Mouse (Mus musculus): ENCODE data around the gene Scarb1. TPM values are rescaled to one million over a fixed set of nuclear protein-coding genes. Genes with fewer than 3 reads are reported as not detected.

The Scarb1 gene
- total RNA-seq, 2 experiments from 2014 or later, result 11.8 to 16.9 TPM

DNA sequence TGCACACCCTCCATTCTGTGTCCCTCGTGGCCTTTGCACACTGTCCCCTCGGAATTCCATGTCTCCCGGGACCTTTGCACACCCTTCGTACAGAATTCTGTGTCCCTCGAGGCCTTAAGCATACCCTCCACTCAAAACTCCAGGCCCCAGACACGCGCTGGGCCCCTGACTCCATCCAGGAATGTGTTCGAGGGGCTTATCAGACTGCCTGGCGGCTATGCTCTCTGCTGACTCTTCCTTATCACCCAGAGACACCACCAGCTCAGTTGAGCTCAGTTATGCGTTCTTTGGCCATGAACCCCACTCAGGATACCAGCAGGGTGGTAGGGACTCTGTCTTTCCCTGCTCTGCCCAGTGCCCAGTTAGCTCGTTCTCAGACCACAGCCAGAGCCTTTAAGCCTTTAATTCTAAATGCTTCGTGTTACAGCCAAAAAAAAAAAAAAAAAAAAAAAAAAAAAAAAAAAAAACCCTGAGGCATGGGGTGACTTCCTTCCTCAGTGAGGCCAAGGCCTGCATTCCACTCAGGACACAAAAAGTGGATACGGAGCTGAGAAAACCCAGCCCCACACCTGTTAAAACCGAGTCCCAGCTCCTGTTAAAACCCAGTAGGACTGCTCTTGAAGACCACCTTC, 681 bp upstream of the Scarb1 start:
- peak overlapping the region; percentile 86; the same call in 1 of the 2 replicates for H3K27ac ChIP-seq
- intact Hi-C loops (cut with DNase I), result no loop called here
- peak overlapping the region; percentile 87 for H3K4me3 ChIP-seq
- TF ChIP-seq CTCF (IDR thresholded peaks at IDR 0.05), result no peak
- DNase-seq, result peak; percentile 13

DNA sequence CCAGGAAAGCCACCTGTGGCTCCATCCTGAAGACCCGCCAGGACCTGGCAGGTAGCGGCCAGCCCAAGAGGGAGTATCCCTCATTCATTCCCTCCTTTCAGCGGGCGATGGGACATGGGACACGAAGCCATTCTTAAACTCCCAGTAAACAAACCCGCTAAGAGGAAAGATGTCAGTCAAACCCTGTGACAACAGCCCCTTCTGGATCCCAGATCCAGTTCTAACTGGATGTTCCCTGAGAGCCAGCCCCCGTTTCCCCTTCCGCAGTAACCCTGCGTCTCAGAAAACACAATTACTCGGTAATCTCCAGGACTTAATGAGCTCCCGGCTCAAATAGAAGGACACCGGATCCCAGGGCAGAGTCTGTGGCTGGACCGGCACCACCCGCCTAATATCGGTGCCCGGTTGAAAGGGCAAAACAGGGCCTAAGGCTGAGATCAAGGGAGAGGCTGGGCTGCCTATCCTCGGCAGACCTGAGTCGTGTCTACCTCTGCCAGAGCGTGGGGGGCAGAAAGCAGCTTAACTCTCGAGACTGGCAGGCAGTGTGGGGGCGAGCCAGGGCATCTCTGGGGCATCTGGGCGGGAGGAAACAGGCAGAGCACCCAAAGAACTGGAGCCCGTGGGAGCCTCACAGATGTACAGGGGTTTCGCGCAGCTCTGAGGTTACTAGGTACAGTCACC, 903 bp downstream of the Scarb1 start:
- DNase-seq, result no peak
- Histone ChIP-seq H3K4me3 (peak overlapping the region; percentile 87), H3K27ac (peak overlapping the region; percentile 86)
- TF ChIP-seq CTCF (IDR thresholded peaks at IDR 0.05), result no peak
- intact Hi-C loops (cut with DNase I), result no loop called here

DNA sequence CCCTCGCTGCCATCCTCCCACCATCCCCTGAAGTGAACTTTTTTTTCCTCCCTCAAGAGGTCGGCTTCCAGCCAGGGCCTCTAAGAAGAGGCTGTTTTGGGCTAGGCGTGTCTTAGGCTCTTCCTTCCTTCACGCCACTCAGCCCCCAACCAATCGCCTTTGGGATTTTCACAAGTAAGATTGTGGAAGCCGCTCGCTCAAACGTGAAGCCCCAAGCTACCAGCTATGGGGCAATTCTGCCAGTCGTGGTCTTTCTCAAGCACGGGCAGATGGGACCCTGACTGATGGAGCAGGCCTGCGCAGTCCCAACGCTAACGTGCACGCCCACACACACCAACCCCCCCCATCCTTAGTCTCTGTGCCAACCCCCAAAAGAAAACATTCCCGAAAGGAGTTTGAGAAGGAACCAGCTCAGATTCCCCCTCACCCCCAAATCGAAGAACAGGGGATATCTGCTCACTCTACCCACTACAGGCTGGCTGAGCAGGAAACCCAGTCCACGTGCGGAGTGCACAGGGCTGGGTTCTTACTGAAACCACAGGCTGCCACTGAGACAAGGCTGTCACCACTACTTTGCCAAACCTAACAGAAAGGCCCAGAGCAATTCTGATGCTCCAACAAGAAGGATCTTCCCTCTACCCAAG, 1.7 kb downstream of the Scarb1 start:
- H3K27ac ChIP-seq, result peak overlapping the region; percentile 86
- peak overlapping the region; percentile 87 for H3K4me3 ChIP-seq
- intact Hi-C loops (cut with DNase I), result no loop called here
- no peak for TF ChIP-seq CTCF (IDR thresholded peaks at IDR 0.05)
- peak; percentile 51 for DNase-seq

DNA sequence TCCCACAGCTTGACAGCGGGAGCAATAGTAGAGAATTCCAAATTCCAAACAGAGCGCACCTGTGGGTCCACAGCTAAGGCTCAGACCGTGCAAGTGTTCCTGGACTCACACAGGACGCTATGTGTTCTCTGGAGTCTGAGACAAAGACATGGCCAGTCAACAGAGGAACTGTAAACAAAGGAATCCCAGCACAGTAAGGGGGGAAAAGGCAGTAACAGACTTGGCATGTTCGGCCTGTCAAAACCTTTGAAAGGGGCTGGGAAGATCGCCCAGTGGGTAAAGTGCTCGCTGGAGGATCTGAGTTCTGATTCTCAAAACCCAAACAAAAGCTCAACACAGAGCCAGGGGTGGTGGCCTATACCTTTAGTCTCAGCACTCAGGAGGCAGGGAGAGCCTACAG, 3.4 kb downstream of the Scarb1 start:
- intact Hi-C loops (cut with DNase I), result no loop called here
- peak overlapping the region; percentile 56 for H3K27ac ChIP-seq
- no peak for DNase-seq
- TF ChIP-seq CTCF (IDR thresholded peaks at IDR 0.05), result no peak
- peak overlapping the region; percentile 87 for H3K4me3 ChIP-seq

DNA sequence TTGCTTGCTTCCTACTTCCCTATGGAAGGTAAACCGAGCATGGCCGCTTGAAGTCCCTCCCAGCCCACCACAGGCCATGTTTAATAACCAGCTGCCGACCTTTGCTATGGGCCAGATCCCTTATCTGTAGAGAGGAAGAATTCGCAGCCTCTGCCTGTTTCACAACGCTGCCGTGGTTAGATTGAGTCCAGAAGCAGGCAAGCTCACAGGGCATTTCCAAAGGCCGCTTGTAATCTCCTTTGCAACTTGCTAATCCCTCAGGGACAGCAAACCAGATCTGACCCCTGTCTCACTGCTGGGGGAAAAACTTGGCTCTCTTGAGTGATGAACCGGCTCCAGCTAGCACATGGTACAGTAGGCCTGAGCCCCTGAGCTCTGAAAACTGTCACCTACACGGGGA, 3.9 kb downstream of the Scarb1 start:
- Histone ChIP-seq H3K4me3 (peak overlapping the region; percentile 87), H3K27ac (peak overlapping the region; percentile 56)
- intact Hi-C loops (cut with DNase I), result no loop called here
- no peak for DNase-seq
- no peak for TF ChIP-seq CTCF (IDR thresholded peaks at IDR 0.05)

DNA sequence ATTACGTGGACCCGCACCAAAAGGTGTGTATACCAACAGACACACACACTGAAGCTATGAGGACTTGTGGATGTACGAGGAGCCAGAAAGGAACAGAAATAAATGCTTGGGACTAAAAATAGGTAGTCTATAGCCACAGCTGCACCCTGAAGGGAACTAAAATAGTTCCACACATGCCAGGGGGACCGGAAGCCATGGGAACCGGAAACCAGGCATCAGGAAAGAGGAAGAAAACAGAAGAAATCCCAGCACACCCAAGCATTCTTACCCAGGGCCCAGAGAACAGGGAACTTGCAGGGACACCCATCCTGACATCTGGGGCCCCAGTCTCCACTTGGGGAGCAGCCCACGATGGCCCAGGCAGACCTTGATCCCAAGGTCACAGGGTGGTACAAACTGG, 7.9 kb downstream of the Scarb1 start:
- TF ChIP-seq CTCF (IDR thresholded peaks at IDR 0.05), result no peak
- H3K27ac ChIP-seq, result peak overlapping the region; percentile 78
- intact Hi-C loops (cut with DNase I), result no loop called here
- H3K4me3 ChIP-seq, result no peak overlapping the region; the same call in 1 of the 2 replicates
- peak; percentile 32 for DNase-seq

DNA sequence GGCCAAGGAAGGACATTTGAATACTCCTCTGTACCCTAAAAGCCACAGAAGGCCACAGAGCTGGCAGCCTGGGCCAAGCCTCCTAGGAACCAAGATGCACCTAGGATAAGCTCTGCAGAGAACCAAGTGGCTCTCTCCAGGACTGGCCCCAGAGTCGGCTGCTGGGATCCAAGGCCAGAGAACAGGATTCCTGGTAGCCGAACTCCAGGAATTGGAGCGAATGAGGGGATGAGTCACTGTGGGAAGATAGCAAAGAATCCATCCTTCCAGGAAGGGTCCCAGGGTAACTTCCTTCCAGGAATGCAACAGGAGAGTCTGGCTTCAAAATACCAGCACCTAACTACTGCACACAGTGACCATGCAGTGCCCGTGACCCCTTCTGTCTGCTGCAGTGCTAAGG, 8.6 kb downstream of the Scarb1 start:
- no peak for DNase-seq
- Histone ChIP-seq H3K4me3 (no peak overlapping the region), H3K27ac (peak overlapping the region; percentile 78)
- intact Hi-C loops (cut with DNase I), result no loop called here
- TF ChIP-seq CTCF (IDR thresholded peaks at IDR 0.05), result no peak

DNA sequence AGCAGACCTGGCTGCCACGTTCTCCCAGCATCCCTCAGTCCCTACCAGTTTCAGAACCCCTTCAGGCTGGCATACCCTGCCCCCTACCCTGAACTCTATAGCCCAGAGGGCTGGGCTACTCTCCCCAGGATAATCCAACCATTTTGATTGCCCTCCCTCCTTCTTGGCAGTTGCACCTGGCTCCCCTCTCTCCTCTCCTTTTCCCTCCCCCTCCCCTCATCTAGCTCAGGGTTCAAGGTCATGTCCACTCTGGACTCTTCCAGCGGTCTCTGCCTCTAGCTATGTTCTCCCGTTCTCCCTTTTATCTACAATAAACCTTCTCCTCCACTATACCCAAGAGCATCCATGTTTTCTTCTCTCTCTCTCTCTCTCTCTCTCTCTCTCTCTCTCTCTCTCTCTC, 9.1 kb downstream of the Scarb1 start:
- DNase-seq, result no peak
- Histone ChIP-seq H3K27ac (peak overlapping the region; percentile 78), H3K4me3 (no peak overlapping the region; the same call in 1 of the 2 replicates)
- intact Hi-C loops (cut with DNase I), result no loop called here
- no peak for TF ChIP-seq CTCF (IDR thresholded peaks at IDR 0.05)

DNA sequence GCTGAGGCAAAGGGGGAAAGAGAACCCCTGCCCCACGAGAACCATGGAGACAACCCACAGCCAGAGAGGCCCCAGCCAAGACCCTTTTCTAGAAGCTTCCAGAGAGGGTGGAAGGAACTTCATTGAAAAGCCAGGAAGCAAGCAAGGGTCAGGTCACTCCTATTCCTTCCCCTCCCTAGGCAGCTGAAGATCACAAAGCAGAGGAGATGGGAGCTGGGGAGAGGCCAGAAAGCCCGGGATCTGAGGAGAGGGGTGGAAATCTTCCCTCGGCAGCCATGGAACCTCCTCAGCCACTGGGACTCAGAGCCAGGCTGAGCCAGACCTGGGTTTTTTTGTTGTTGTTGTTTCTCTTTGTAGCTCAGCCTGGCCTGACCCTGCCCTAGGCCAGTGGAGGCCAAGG, 9.8 kb downstream of the Scarb1 start:
- peak overlapping the region; percentile 19; the same call in 1 of the 2 replicates for H3K4me3 ChIP-seq
- intact Hi-C loops (cut with DNase I), result no loop called here
- DNase-seq, result no peak
- peak overlapping the region; percentile 78 for H3K27ac ChIP-seq
- no peak for TF ChIP-seq CTCF (IDR thresholded peaks at IDR 0.05)

DNA sequence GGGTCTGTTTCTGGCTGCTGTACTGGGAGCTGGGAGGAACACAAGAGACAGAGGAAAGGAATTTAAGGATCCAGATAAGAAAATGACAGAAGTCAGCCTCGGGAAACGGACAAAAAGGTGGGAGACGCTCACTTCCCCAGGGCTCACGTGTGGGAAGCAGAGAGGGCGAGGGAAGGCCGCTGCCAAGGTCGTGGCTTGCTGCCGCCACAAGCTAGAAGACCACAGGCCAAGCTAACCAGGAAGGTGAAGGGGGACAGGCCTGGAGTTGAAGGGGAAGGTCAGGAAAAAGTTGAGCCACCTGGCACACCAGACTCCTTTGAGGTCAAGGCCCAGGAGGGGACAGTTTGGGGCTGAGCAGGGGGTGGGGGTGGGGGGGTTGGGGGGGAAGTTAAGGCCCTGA, 10.2 kb downstream of the Scarb1 start:
- Histone ChIP-seq H3K4me3 (no peak overlapping the region), H3K27ac (peak overlapping the region; percentile 78)
- intact Hi-C loops (cut with DNase I), result no loop called here
- DNase-seq, result no peak
- no peak for TF ChIP-seq CTCF (IDR thresholded peaks at IDR 0.05)

DNA sequence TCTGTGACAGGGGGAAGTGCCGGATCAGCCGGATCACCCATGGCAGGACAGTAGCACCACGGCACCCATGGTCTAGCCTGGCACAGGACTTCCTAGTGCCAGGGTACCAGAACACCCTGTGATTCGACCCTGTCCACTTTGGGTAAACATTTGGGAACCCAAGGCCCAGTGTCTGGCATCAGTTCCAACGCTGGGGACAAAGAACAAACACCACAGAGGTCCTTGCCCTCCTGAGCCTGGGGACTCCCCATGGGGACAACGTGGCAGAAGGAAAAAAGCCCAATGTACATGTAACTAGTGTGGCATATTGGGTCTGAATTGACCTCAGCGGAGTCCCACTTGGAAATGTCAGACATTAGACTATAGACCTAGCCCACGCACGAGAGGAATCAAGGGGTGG, 10.7 kb downstream of the Scarb1 start:
- no peak for TF ChIP-seq CTCF (IDR thresholded peaks at IDR 0.05)
- intact Hi-C loops (cut with DNase I), result no loop called here
- no peak for DNase-seq
- Histone ChIP-seq H3K4me3 (no peak overlapping the region), H3K27ac (peak overlapping the region; percentile 78)

DNA sequence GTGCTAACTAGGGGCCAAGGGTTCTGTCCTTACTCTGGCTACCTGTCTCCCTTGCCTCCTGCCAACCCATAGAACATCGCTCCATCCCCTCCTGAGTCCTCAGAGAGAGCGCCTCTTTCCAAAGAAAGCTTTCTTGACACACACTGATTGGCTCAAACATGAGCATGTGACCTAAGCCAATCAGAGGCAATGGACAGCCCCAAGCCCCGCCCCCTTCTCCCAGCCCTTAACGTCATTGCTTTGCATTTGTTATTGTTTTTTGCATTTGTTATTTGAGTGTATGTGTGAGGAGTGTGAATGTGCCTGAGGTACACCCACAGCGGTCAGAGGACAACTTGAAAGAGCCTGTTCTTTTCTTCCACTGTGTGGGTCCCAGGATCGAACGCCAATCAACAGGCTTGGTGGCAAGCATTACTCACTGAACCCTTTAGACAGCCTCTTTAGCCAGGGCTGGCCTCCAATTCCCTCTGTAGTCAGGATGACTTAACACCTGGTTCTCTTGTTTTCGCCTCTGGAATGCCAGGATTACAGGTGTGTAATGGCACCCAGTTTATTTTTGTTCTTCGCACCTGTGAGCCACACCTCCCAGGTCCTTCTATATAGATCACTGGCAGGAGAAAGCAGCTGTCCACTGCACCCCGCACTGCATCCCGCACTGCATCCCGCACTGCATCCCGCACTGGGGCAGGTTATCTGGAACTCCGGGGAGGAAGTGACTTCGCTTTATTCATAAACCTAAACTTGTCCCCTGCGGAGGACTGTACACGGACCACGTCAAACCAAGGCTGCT, 13.1 kb downstream of the Scarb1 start:
- no peak for DNase-seq
- intact Hi-C loops (cut with DNase I), result no loop called here
- TF ChIP-seq CTCF (IDR thresholded peaks at IDR 0.05), result no peak
- Histone ChIP-seq H3K4me3 (no peak overlapping the region), H3K27ac (peak overlapping the region; percentile 5; the same call in 1 of the 2 replicates)

DNA sequence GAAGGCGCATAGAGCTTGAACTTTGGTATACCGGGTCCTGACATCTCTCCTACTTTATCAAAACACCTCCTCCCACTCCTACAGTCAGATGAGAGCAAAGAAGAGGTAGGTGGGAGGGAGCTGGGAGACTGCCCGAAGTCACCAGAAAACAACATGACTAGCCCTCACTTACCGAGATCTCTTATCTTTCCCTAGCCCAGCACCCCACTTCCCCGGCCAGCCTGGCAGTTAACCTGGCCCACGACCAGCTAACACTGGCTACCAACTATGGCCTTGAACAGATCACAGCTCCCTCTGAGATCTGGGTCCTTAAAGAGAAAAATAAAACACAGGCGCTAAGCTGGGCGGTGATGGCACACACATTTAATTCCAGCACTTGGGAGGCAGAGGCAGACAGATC, 14.5 kb downstream of the Scarb1 start:
- no peak for TF ChIP-seq CTCF (IDR thresholded peaks at IDR 0.05)
- Histone ChIP-seq H3K27ac (peak overlapping the region; percentile 65), H3K4me3 (no peak overlapping the region)
- intact Hi-C loops (cut with DNase I), result no loop called here
- no peak for DNase-seq

Measured in gastrocnemius, adult 2 months (tissue).